Mouse (Mus musculus) adrenal gland, adult 2 months (tissue): ENCODE measurements around the gene Gatd1. TPM values are rescaled to one million over a fixed set of nuclear protein-coding genes. Genes with fewer than 3 reads are reported as not detected.

Source experiments
- DNase-seq: peaks from one replicate; pipeline ENCODE4 v3.0.0; 2021
- polyA plus RNA-seq: library from polyadenylated mRNA; depleted of rRNA; stranded (reverse); fragments of >200 nt; gene quantifications from 2 replicates; pipeline ENCODE4 v1.2.3, GENCODE M21; 2012
- total RNA-seq, 2 experiments: library from RNA; stranded (reverse); gene quantifications; 2 replicates each; pipeline ENCODE4 v1.2.3; 2021

Gatd1 gene
- total and polyA plus RNA-seq, 3 experiments = 29.7 to 49.5 (median 41.1) TPM

DNA sequence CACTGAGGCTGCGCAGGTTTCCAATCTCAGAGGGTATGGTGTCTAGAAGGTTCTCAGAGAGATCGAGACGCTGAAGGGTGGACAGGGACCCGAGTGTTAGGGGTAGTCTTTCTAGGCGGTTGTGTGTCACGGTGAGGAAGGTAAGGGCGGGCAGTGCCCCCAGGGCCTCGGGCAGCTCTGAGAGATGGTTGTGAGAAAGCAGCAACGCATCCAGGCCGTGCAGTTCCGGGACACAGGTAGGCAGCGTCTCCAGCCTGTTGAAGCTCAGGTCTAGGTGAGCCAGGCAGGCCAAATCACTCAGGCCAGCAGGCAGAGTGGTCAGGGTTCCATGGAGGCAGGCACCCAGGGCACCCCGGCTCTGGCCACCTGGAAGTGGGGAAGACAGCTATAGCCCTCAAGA lies 28.3 kb upstream of the Gatd1 start:
- DNase-seq = no peak

DNA sequence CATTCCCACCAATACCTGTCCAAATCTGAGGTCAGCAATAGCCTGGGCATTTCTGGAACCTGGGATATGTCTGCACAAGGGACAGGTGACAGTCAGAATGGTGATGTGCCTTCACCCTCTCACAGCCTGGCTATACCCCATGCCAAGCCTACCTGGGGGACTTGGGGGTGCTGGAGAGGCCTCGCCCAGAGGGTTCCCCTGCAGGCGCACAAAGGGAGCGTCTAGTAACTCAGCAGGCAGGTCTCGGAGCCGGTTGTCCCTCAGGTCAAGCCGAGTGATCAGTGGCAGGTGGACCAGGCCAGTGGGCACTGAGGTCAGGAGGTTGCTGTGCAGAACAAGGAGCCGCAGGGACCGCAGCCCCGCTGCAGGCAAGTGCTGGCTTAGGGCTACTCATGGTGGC lies 27.5 kb upstream of the Gatd1 start:
- DNase-seq = no peak

GRCm38 (mm10) chr7:141440613-141441012 lies 26.7 kb upstream of the Gatd1 start:
- DNase-seq = peak; percentile 62

GRCm38 (mm10) chr7:141439811-141440210 lies 25.9 kb upstream of the Gatd1 start:
- no peak for DNase-seq

- no peak for DNase-seq
These were observed 25.3 kb upstream of the Gatd1 start for GRCm38 (mm10) chr7:141439140-141439679.

DNA sequence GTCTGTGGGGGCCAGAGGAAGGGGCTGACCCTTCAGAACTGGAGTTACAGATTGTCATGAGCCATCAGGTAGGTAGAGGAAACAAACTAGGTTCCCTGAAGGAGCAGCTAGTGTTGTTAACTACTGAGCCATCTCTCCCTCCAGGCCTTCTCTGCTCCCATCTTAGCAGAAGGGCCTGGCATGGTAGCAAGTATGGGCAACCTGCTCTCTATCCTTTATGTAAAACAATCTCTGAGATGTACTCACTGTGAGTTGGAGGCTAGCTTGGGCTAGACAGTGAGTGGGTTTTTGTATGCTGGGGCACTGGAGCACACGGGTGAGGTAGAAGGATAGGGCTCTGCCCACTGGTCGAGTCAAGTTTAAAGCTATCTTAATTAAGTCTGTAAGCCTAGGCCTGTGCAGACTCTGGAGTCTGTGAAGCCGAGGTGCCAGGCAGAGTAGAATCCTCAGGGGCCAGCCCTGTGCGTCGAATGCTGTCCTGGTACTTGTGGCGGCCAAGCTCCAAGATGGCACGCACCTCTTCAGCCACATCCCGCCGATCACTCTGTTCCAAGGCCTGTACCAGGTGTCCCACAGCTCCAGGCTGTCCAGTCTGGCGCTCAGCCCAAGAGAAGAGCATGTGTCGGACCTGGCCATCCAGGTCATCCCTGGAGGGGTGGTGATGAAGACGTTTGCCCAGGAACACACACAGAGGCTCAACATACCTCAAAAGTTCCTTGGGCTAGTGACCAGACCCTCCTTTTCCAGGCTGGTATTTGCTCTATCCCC lies 24.4 kb upstream of the Gatd1 start:
- DNase-seq = no peak

DNA sequence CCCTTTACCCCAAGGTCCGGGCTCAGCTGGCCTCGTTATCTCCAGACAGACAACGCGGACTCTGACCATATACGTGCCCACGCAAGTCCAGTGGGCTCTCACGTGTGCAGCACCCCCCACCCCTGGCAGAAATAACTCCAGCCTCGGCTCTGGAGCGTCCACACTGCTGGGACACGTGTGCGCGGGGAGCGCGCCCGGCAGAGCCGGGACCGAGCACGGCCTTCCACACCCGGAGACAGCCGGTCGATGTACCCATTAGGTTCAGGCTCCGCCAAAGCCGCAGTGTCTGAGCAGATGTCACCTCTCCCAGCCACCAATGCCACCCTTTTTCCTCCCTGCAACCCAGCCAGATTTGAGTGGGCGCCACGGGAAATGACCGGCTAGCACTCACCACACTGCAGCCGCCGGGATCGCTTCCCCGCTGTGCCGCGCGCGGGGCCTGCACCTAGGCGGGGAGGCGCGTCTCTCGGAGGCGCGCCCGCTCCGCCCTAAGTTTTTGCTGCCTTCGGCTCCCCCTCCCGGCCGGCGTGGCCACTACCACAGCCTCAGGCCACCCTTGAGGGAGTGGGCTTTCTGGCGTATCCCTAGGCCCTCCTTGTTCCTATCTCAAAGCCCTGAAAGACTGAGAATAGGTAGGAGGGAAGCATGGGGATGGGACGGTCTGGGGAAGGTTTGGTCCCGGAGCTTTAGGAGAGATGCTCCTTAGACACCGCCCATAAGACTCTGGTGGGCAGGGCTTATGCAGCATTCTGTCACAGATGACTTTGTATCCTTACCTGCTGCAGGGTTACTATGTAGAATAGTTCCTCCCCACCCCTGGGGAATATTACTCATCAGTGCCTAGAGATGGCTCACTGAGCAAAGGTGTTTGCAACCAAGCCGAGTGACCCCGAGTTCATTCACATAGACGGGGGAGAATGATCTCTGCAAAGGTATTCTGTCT lies 23.5 kb upstream of the Gatd1 start, which contains the start of gene Slc25a22:
TSS of gene Slc25a22 (minus strand) at position 715 of the 943 bp plus-strand sequence.
- DNase-seq = peak; percentile 92

- DNase-seq = no peak
These were observed 22.6 kb upstream of the Gatd1 start for GRCm38 (mm10) chr7:141436523-141436892.

DNA sequence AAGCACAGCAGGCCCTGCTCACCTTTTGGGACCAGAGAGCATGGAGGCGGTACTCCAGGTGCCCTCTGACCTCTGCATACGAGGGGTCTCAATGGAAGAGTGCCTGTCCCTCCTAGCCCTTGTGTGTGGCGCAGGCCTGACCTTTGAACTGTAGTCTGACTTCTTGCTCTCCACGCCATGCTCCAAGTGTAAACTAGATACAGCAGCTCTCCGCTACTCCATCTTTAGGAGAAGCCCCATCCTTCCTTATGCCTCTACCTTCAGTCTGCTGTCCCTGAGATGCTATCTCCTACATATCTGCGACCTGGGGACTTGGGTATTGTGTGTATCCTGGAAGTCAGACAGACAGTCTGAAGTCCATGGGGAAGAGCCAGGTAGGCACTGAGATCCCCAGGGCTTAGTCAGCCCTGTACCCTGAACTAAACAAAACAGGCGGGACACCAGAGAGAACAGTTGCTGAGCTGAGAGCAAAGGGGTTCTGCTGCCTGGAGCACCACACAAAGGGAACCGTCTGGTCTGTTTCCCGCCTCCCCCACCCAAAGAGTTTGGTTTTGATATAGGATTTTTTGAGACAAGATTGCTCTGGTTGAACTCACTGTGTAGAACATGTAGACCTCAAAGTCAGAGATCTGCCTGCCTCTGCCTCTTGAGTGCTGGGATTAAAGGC lies 22.1 kb upstream of the Gatd1 start:
- no peak for DNase-seq

GRCm38 (mm10) chr7:141435129-141435855 lies 21.4 kb upstream of the Gatd1 start:
- peak; percentile 85 for DNase-seq

DNA sequence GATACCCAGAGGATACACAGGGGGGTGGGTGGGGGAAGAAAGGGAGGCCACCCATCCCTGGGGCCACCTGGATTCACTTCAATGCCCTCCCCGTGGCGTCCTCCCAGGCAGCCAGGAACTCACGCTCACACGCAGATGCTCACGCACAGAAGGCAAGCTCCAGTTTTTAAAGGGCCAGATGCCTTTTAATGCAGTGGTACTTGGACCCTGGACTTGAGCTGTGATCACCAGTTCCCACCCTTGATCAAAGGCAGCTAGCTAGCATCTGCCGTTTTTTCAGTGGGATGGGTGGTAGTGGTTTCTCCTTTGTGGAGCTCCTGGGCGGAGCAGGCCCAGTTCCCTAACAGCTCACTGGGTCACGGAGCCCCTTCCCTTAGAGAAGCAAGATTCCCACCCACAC lies 20.5 kb upstream of the Gatd1 start:
- peak; percentile 72 for DNase-seq

GRCm38 (mm10) chr7:141433517-141434400 lies 19.8 kb upstream of the Gatd1 start:
- DNase-seq = no peak

DNA sequence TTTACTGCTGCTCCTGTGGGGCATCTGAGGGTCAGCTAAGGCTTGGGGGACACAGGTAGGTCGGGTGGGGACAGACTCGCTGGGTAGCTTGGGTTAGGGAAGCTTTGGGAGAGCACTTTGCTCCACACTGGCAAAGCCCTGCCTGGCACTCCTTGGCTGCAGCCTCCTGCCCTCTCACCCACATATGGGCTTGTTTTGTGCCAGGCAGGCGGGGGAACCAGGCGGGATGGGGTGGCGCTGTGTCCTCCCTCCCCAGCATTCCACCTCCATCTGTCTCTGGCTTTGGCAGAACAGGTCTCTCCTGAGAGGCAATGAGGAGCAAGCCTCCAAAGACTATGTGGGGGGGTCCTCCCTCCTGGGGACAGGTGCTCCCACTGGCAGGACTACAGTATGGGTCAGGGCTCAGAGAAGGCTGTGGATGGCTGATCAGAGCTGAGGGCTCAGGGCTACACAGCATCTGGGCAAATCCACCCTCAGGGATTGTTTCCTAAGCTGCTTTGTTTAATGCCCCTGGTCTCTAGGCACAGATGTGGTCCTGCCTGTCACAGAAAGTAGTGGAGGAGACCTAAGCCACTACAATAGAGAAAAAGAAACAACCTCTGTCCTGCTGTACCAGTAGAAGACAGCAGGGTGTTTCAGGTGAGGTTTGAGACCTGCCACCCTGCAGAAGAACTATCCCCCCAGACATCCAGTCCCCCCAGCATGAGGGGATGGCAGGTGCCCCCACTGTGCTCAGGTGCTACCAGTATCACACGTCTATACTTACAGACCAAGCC lies 19.0 kb upstream of the Gatd1 start:
- peak; percentile 89 for DNase-seq

DNA sequence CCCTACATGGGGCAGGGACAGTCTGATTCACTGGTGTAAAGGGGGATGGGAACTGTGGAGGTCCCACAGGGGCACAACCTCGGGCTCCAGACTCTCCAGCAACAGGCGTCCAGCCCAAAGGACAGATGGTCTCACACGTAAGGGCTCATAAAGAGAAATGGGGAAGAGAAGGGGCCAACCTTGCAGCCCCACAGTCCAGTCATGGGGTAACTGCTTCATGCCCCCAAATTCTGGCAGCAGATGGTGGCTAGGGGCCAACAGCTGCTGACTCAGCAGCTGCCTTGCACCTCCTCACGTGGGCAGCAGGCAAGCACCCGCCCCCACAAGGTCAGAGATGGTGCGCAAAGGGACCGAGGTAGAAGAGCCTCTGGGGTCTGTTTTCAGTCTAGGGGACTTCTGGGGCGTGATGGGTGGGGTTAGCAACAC lies 18.3 kb upstream of the Gatd1 start:
- DNase-seq = peak; percentile 92

DNA sequence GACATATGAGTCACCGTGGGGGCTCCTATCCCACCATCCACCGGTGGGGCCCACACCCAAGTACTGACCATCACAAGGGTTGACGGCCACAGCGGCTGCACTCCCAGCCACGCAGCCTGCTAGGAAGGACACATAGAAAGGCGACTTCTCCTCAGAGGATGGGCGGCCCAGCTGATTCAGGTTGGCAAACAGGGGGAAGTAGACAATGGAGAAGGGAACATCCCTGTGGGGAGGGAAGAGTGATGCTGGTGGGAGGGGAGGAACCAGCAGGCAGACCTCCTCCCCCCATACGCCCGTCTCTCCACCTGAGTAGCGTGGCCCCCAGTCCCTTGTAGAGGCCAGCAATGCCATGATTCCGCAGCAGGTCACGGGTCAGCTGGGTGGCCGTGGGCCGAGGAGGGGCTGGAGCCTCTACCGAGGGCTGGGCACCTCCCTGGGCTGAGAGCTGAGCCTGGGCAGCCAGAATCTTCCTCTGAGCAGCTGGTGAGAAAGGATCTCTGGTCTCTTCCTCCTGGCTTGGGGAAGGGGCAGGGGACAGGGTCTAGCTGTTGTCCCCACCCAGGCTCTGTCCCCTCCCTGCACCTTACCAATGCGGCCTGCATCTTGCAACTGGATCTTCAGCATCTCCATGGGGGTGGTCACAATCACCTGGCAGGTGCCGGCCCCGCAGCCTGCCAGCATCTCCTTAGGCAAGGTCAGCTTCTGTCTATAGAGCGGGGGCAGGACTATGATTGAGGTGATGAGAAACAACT lies 17.7 kb upstream of the Gatd1 start:
- DNase-seq = no peak

DNA sequence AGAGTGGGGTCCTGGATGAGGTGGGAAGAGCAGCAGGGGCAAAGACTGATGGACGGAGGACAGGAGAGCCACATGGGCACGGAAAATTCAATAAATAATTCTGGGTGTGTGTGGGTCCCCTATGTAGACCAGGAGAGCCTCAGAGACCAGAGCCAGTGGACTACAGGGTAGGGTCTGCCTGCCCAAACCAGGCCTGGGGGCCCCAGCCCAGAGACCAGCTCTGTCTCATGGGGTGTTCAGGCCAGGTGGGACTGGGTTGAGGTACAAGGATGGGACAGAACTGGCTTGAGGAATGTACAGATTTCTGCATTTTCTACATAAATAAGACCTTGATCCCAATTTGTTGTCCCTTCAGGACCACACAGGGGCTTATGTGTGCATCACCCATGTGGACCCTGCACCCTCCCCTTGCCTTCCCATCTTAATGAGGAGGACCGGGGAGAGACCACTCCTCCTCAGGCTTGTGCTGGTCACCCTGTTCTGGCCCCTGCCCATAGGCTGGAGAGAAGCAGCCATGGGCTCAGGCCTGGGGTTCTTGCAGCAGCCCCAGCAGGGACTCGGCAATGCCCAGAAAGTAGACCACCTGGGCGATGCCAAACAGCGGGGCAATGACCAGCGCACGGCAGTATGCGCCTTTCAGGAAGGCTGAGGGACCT lies 16.8 kb upstream of the Gatd1 start:
- no peak for DNase-seq

- peak; percentile 75 for DNase-seq
These were observed 16.1 kb upstream of the Gatd1 start for GRCm38 (mm10) chr7:141429840-141430584.
